Mouse (Mus musculus) liver, embryonic 14 days (tissue): Measurements from ENCODE around the gene Gm20683. TPM values are rescaled to one million over a fixed set of nuclear protein-coding genes. Genes with fewer than 3 reads are reported as not detected.

Experiments
- polyA plus RNA-seq: library from polyadenylated mRNA; depleted of rRNA; stranded (reverse); fragments of >200 nt; gene quantifications from 2 replicates; pipeline ENCODE4 v1.2.3, GENCODE M21; 2012; rRNA removed

The Gm20683 gene
- 2.3 and 3.3 TPM in 2 replicates for polyA plus RNA-seq

GRCm38 (mm10) chr17:25841117-25841880 lies at the start of gene Gm20683:
TSS of gene Gm20683 (minus strand) at chr17:25841763.

GRCm38 (mm10) chr17:25880196-25880910 lies 38.8 kb upstream of the Gm20683 start, which contains the start of gene Wfikkn1:
TSS of gene Wfikkn1 (minus strand) at chr17:25880858.

GRCm38 (mm10) chr17:25874721-25875170 lies 33.2 kb upstream of the Gm20683 start, which contains the start of gene Mettl26:
TSS of gene Mettl26 (plus strand) at chr17:25875074.

GRCm38 (mm10) chr17:25868601-25869191 lies 27.1 kb upstream of the Gm20683 start, which contains the start of gene Mcrip2:
TSS of gene Mcrip2 (minus strand) at chr17:25868764.

GRCm38 (mm10) chr17:25860832-25861703 lies 19.5 kb upstream of the Gm20683 start, which contains the start of gene Wdr90:
TSS of gene Wdr90 (minus strand) at chr17:25861501.

GRCm38 (mm10) chr17:25844396-25844901 lies 2.9 kb upstream of the Gm20683 start, which contains the start of gene Rhot2:
TSS of gene Rhot2 (minus strand) at chr17:25844851.

GRCm38 (mm10) chr17:25837076-25837410 lies 4.5 kb downstream of the Gm20683 start, which contains the start of gene Rhbdl1:
TSS of gene Rhbdl1 (minus strand) at chr17:25837295.

GRCm38 (mm10) chr17:25833291-25833663 lies 8.3 kb downstream of the Gm20683 start, which contains the start of gene Stub1:
TSS of gene Stub1 (minus strand) at chr17:25833404.

GRCm38 (mm10) chr17:25828712-25829557 lies 12.6 kb downstream of the Gm20683 start, which contains the start of gene Jmjd8:
TSS of gene Jmjd8 (plus strand) at chr17:25828867.

GRCm38 (mm10) chr17:25823452-25823851 lies 18.1 kb downstream of the Gm20683 start, which contains the start of gene Wdr24:
TSS of gene Wdr24 (plus strand) at chr17:25823627.

GRCm38 (mm10) chr17:25808789-25809605 lies 32.6 kb downstream of the Gm20683 start, which contains the start of gene Fbxl16:
TSS of gene Fbxl16 (plus strand) at chr17:25809085.

GRCm38 (mm10) chr17:25796951-25797369 lies 44.6 kb downstream of the Gm20683 start, which contains the start of gene Metrn:
TSS of gene Metrn (minus strand) at chr17:25797136.

GRCm38 (mm10) chr17:25795609-25796092 lies 45.9 kb downstream of the Gm20683 start, which contains the start of gene AC134908.4:
TSS of gene AC134908.4 (minus strand) at chr17:25795659.

GRCm38 (mm10) chr17:25792615-25793014 lies 48.9 kb downstream of the Gm20683 start, which contains the start of gene Fam173a:
TSS of gene Fam173a (minus strand) at chr17:25792901.

GRCm38 (mm10) chr17:25786280-25786679 lies 55.3 kb downstream of the Gm20683 start, which contains the start of gene Ccdc78:
TSS of gene Ccdc78 (plus strand) at chr17:25786580.

GRCm38 (mm10) chr17:25785281-25785745 lies 56.2 kb downstream of the Gm20683 start, which contains the start of gene Haghl:
TSS of gene Haghl (minus strand) at chr17:25785673.

